Mouse (Mus musculus) cortical plate, adult 2 months (tissue): ENCODE data around the gene Id1.

Source experiments
- CTCF ChIP-seq: fragments of 200-500 bp; IDR thresholded peaks from 2 replicates; pipeline ENCODE4 v1.5.1; 2011; ENCODE audit warnings: mild to moderate bottlenecking, control low read depth, low read length; ENCODE audit not compliant: insufficient read depth; ENCODE audit errors: extremely low read depth
- POLR2A ChIP-seq: fragments of 200-500 bp; IDR thresholded peaks from 2 replicates; pipeline ENCODE4 v1.6.1; 2011; ENCODE audit warnings: mild to moderate bottlenecking, low read length, control low read depth; ENCODE audit not compliant: insufficient read depth; ENCODE audit errors: extremely low read depth

DNA sequence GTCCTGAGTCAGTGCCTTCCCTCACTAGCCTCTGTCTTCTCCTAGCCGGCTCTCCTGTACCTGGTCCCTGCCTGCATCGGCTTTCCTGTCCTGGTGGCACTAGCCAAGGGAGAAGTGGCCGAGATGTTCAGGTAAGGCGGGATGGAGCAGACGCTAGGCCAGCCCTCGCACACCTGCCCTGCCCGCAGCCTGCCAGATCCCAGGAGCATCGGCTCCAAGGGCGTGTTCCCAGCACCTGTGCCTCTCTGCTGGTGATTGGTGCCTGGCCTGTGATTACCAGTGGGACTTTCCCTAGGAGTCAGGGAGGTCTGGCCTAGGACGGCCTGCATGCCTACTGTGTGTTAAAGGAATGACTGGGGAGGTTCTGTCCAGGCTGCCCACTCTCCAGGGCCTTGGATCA lies 35.9 kb upstream of the Id1 start:
- TF ChIP-seq CTCF, result no peak
- TF ChIP-seq POLR2A, result no peak
